Comparison of ENCODE assay signal across 8 mouse cellular contexts in the genomic region with DNA sequence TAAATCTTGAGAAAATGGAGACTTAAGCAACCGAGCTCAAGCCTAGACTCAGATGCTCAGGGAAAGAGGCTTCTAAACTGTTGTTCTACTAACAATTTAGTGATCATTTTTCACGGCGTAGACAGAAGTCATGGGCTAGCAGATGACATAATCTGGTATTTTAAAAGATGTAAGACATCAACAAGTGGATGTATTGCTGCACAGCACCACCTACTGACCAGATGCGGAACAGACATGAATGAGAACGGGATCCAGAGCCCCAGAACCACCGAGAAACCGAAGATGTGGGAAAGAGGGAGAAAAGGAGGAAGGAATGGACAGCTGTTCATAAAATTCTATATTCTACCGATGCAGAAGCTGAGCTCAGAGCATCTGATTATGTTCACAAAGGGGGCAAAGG.
DNase-seq lines count a peak whose midpoint lies in the region; ATAC-seq and TF ChIP-seq lines count a peak whose summit lies in the region.

No protein-coding gene starts in this region.

- ATAC-seq in kidney, embryonic 14.5 days (ENCODE audit: low FRiP score, low TSS enrichment): no peak; the same call in 1 of the 2 replicates
- 0 out of 2 replicates have a peak, but pooled peaks have one; percentile 25 for ATAC-seq in forebrain, embryonic 12.5 days (ENCODE audit: low FRiP score)
- no peak; the same call in 1 of the 2 replicates for ATAC-seq in hindbrain, embryonic 14.5 days (ENCODE audit: low FRiP score)
- peak; percentile 44; the same call in 1 of the 2 replicates for ATAC-seq in midbrain, embryonic 14.5 days (ENCODE audit: low FRiP score, low TSS enrichment)

- H3K36me3 ChIP-seq in kidney, embryonic 14.5 days (ENCODE audit: control insufficient read depth, insufficient read depth, low read length): no peaks in the 10 kb centered on the region
- H3K36me3 ChIP-seq in forebrain, embryonic 12.5 days (replicated peaks): no peaks in the 10 kb centered on the region
- H3K36me3 ChIP-seq in hindbrain, embryonic 14.5 days (replicated peaks; ENCODE audit: control insufficient read depth, insufficient read depth): no peaks in the 10 kb centered on the region
- H3K36me3 ChIP-seq in midbrain, embryonic 14.5 days (ENCODE audit: control insufficient read depth, insufficient read depth, low read length): no peaks in the 10 kb centered on the region

- no peaks in the 10 kb centered on the region for H3K27me3 ChIP-seq in kidney, embryonic 14.5 days (ENCODE audit: control insufficient read depth, insufficient read depth, low read length)
- no peaks in the 10 kb centered on the region; the same call in 1 of the 2 replicates for H3K27me3 ChIP-seq in forebrain, embryonic 12.5 days
- H3K27me3 ChIP-seq in hindbrain, embryonic 14.5 days (ENCODE audit: control insufficient read depth, insufficient read depth, low read length): no peaks in the 10 kb centered on the region
- no peaks in the 10 kb centered on the region for H3K27me3 ChIP-seq in midbrain, embryonic 14.5 days (ENCODE audit: control insufficient read depth, insufficient read depth, low read length)

- WGBS in kidney, embryonic 14.5 days: 17% methylated on average over 8 of the region's 8 CpGs
- 17% methylated on average over 8 of the region's 8 CpGs for WGBS in forebrain, embryonic 12.5 days
- 22% methylated on average over 8 of the region's 8 CpGs for WGBS in hindbrain, embryonic 14.5 days
- WGBS in midbrain, embryonic 14.5 days: 15% methylated on average over 8 of the region's 8 CpGs

- no peak overlapping the region for H3K4me3 ChIP-seq in kidney, embryonic 14.5 days (ENCODE audit: low read length)
- no peak overlapping the region for H3K4me3 ChIP-seq in bone marrow macrophage, adult 2 months (ENCODE audit: insufficient read depth, low read length)
- H3K4me3 ChIP-seq in forebrain, embryonic 12.5 days (replicated peaks): no peak overlapping the region
- H3K4me3 ChIP-seq in hindbrain, embryonic 14.5 days (replicated peaks; ENCODE audit: low read length): no peak overlapping the region
- H3K4me3 ChIP-seq in left cerebral cortex, adult 2 months: no peak overlapping the region
- H3K4me3 ChIP-seq in midbrain, embryonic 14.5 days (replicated peaks; ENCODE audit: low read depth, low read length): no peak overlapping the region

- H3K9ac ChIP-seq in kidney, embryonic 14.5 days (ENCODE audit: low read depth, low read length): no peak overlapping the region
- H3K9ac ChIP-seq in forebrain, embryonic 12.5 days: no peak overlapping the region
- H3K9ac ChIP-seq in hindbrain, embryonic 14.5 days: no peak overlapping the region
- H3K9ac ChIP-seq in midbrain, embryonic 14.5 days (replicated peaks; ENCODE audit: low read length): no peak overlapping the region

- no peak overlapping the region for H3K27ac ChIP-seq in kidney, embryonic 14.5 days (ENCODE audit: low read depth, low read length)
- no peak overlapping the region for H3K27ac ChIP-seq in bone marrow macrophage, adult 2 months (ENCODE audit: insufficient read depth, low read depth, low read length)
- H3K27ac ChIP-seq in forebrain, embryonic 12.5 days: no peak overlapping the region
- no peak overlapping the region for H3K27ac ChIP-seq in hindbrain, embryonic 14.5 days
- no peak overlapping the region for H3K27ac ChIP-seq in left cerebral cortex, adult 2 months
- H3K27ac ChIP-seq in midbrain, embryonic 14.5 days (replicated peaks; ENCODE audit: low read depth, low read length): no peak overlapping the region

- no peak overlapping the region for H3K4me2 ChIP-seq in kidney, embryonic 14.5 days (replicated peaks; ENCODE audit: low read depth, low read length)
- no peak overlapping the region for H3K4me2 ChIP-seq in forebrain, embryonic 12.5 days
- no peak overlapping the region for H3K4me2 ChIP-seq in hindbrain, embryonic 14.5 days (replicated peaks)
- H3K4me2 ChIP-seq in midbrain, embryonic 14.5 days (ENCODE audit: low read length): no peak overlapping the region

- peak; percentile 32 for DNase-seq in kidney, adult 11 months
- peak; percentile 86 for DNase-seq in hindbrain, embryonic 14.5 days (ENCODE audit: low spot score)
- peak; percentile 55 to 73 for DNase-seq in left cerebral cortex, adult 2 months (ENCODE audit: extremely low spot score in 1 of 2, low spot score in 2 of 2)
- peak; percentile 87 for DNase-seq in midbrain, embryonic 14.5 days
- peak; percentile 24 for DNase-seq in thymus, postnatal 0 days (ENCODE audit: low spot score)

- intact Hi-C loops in left cerebral cortex, adult 2 months (cut with DNase I): loop anchor here (1.0 to 5.0 kb wide), 7 partner anchors 454 to 1459 kb away; no protein-coding TSS in a partner anchor

- H3K9me3 ChIP-seq in kidney, embryonic 14.5 days (ENCODE audit: control insufficient read depth, low read length): no peaks in the 10 kb centered on the region
- H3K9me3 ChIP-seq in forebrain, embryonic 12.5 days: no peaks in the 10 kb centered on the region
- H3K9me3 ChIP-seq in hindbrain, embryonic 14.5 days (ENCODE audit: control insufficient read depth, low read length): no peaks in the 10 kb centered on the region
- no peaks in the 10 kb centered on the region for H3K9me3 ChIP-seq in midbrain, embryonic 14.5 days (ENCODE audit: control insufficient read depth, low read length)

- TF ChIP-seq CTCF in bone marrow macrophage, adult 2 months (IDR thresholded peaks at IDR 0.05; ENCODE audit: low read depth, low read length): peak; percentile 29; the same call in 1 of the 2 replicates
- TF ChIP-seq CTCF in left cerebral cortex, adult 2 months (IDR thresholded peaks at IDR 0.05): peak; percentile 85

- TF ChIP-seq POLR2A in bone marrow macrophage, adult 2 months (IDR thresholded peaks at IDR 0.05; ENCODE audit: borderline replicate concordance, low read depth, low read length): no peak

- no peaks in the 10 kb centered on the region for H3K4me1 ChIP-seq in kidney, embryonic 14.5 days (ENCODE audit: control insufficient read depth, insufficient read depth, low read length)
- no peaks in the 10 kb centered on the region for H3K4me1 ChIP-seq in bone marrow macrophage, adult 2 months (ENCODE audit: control insufficient read depth, insufficient read depth, low read length)
- H3K4me1 ChIP-seq in forebrain, embryonic 12.5 days: peaks cover 13% of the 10 kb centered on the region
- H3K4me1 ChIP-seq in hindbrain, embryonic 14.5 days (replicated peaks; ENCODE audit: control insufficient read depth, insufficient read depth, low read length): no peaks in the 10 kb centered on the region
- H3K4me1 ChIP-seq in midbrain, embryonic 14.5 days (ENCODE audit: control insufficient read depth, insufficient read depth, low read length): no peaks in the 10 kb centered on the region

Comparison
In these comparisons a context has a peak if more than half of its experiments do, and no peak if none do; other contexts are left out.
1. DNase-seq: peak in every context shown above with its lines; median percentile 87 in midbrain, embryonic 14.5 days; 86 in hindbrain, embryonic 14.5 days; 64 in left cerebral cortex, adult 2 months; 32 in kidney, adult 11 months; 24 in thymus, postnatal 0 days.
2. ATAC-seq: peak in forebrain, embryonic 12.5 days (single experiment) and midbrain, embryonic 14.5 days (single experiment); none in kidney, embryonic 14.5 days (single experiment) and hindbrain, embryonic 14.5 days (single experiment).